Mouse (Mus musculus) adipose tissue, adult 10 weeks (tissue): ENCODE results near the gene Esrp2. TPM values are rescaled to one million over a fixed set of nuclear protein-coding genes. Genes with fewer than 3 reads are reported as not detected.

Experiments used
- polyA plus RNA-seq: library from polyadenylated mRNA; stranded (reverse); fragments of 350-450 nt; fragmentation: Illumina TruSeq; extraction: RNeasy Lipid Tissue Mini Kit (QIAGEN cat#74804); gene quantifications from one replicate; pipeline ENCODE4 v1.2.3, GENCODE M21; 2014; ENCODE audit warnings: low read depth, low replicate concordance

The Esrp2 gene
- polyA plus RNA-seq, result 76.6 TPM

GRCm38 (mm10) chr8:106136156-106137130 is at the start of gene Esrp2:
Gene Esrp2, minus strand, starts transcription at chr8:106136974.

GRCm38 (mm10) chr8:106168356-106169016 is 31.7 kb upstream of the Esrp2 start, which contains the start of gene Slc7a6:
Gene Slc7a6, plus strand, starts transcription at chr8:106168857.

GRCm38 (mm10) chr8:106149801-106150652 is 13.3 kb upstream of the Esrp2 start, which contains the start of gene Pla2g15:
Gene Pla2g15, plus strand, starts transcription at chr8:106150399.

Other genes starting within 250 kb of the Esrp2 start
- gene Nrn1l, start 243.4 kb downstream of the Esrp2 start, polyA plus RNA-seq, result not detected
- 26.0 TPM for gene Pskh1, start 236.5 kb downstream of the Esrp2 start, polyA plus RNA-seq
- gene Ctrl, start 203.1 kb downstream of the Esrp2 start, polyA plus RNA-seq, result 1.3 TPM
- 39.5 TPM for gene Psmb10, start 198.5 kb downstream of the Esrp2 start, polyA plus RNA-seq
- gene Lcat, start 193.6 kb downstream of the Esrp2 start, polyA plus RNA-seq, result 1.5 TPM
- gene Slc12a4, start 170.9 kb downstream of the Esrp2 start, polyA plus RNA-seq, result 22.0 TPM
- 5.3 TPM for gene Dpep3, start 157.5 kb downstream of the Esrp2 start, polyA plus RNA-seq
- gene Dus2, start 145.6 kb downstream of the Esrp2 start, polyA plus RNA-seq, result 15.9 TPM
- gene Dpep2nb, start 131.0 kb downstream of the Esrp2 start, polyA plus RNA-seq, result not detected
- gene Ddx28, start 125.1 kb downstream of the Esrp2 start, polyA plus RNA-seq, result 8.5 TPM
- 19.4 TPM for gene Nfatc3, start 78.1 kb downstream of the Esrp2 start, polyA plus RNA-seq
- gene Pla2g15, start 13.4 kb upstream of the Esrp2 start, polyA plus RNA-seq, result 25.5 TPM
- 12.6 TPM for gene Slc7a6, start 31.9 kb upstream of the Esrp2 start, polyA plus RNA-seq
- gene Slc7a6os, start 74.0 kb upstream of the Esrp2 start, polyA plus RNA-seq, result 30.5 TPM
- gene Prmt7, start 74.0 kb upstream of the Esrp2 start, polyA plus RNA-seq, result 19.5 TPM
- gene Smpd3, start 201.0 kb upstream of the Esrp2 start, polyA plus RNA-seq, result 8.6 TPM